9 mouse cellular contexts compared by ENCODE assay signal in genomic region chr6:119428611-119429010, GRCm38 (mm10). TPM values are rescaled to one million over a fixed set of nuclear protein-coding genes. Genes with fewer than 3 reads are reported as not detected.
DNase-seq lines count a peak whose midpoint lies in the region; ATAC-seq and TF ChIP-seq lines count a peak whose summit lies in the region.
"Had no signal": no experiment of that assay in that cellular context is flagged by ENCODE, and none has a peak within 500 bp of the region (broad histone marks: within the 10 kb centered on the region; RNA-seq: fewer than 3 reads in every experiment).

No protein-coding gene starts in this region.

- no peaks in the 10 kb centered on the region for H3K4me1 ChIP-seq in limb, embryonic 11.5 days (ENCODE audit: control insufficient read depth, insufficient read depth, low read length)
- H3K4me1 ChIP-seq in limb, embryonic 10.5 days = no peaks in the 10 kb centered on the region
- no peaks in the 10 kb centered on the region for H3K4me1 ChIP-seq in stomach, postnatal 0 days (replicated peaks; ENCODE audit: control insufficient read depth, insufficient read depth)
- H3K4me1 ChIP-seq: neural tube, embryonic 12.5 days had no signal

- 84% methylated on average over 3 of the region's 3 CpGs for WGBS in limb, embryonic 11.5 days
- WGBS in limb, embryonic 10.5 days = 88% methylated on average over 3 of the region's 3 CpGs
- 88% methylated on average over 3 of the region's 3 CpGs for WGBS in stomach, postnatal 0 days

- no peak for TF ChIP-seq EP300 in stomach, postnatal 0 days (optimal IDR thresholded peaks at IDR 0.05)

- no peak overlapping the region for H3K27ac ChIP-seq in limb, embryonic 11.5 days (replicated peaks; ENCODE audit: low read depth, low read length)
- no peak overlapping the region for H3K27ac ChIP-seq in limb, embryonic 10.5 days
- H3K27ac ChIP-seq in stomach, postnatal 0 days (replicated peaks) = no peak overlapping the region
- H3K27ac ChIP-seq: neural tube, embryonic 12.5 days had no signal

- no peak overlapping the region for H3K4me3 ChIP-seq in limb, embryonic 11.5 days (ENCODE audit: low read depth, low read length)
- H3K4me3 ChIP-seq in limb, embryonic 10.5 days = no peak overlapping the region
- H3K4me3 ChIP-seq in stomach, postnatal 0 days (ENCODE audit: low read depth, low read length) = no peak overlapping the region
- H3K4me3 ChIP-seq: neural tube, embryonic 12.5 days had no signal

- H3K9me3 ChIP-seq in limb, embryonic 11.5 days (ENCODE audit: control insufficient read depth, low read length) = no peaks in the 10 kb centered on the region
- no peaks in the 10 kb centered on the region for H3K9me3 ChIP-seq in limb, embryonic 10.5 days (replicated peaks)
- H3K9me3 ChIP-seq in stomach, postnatal 0 days (ENCODE audit: control insufficient read depth, low read length) = no peaks in the 10 kb centered on the region

- no peak overlapping the region for H3K9ac ChIP-seq in limb, embryonic 11.5 days (ENCODE audit: low read length)
- H3K9ac ChIP-seq in stomach, postnatal 0 days (ENCODE audit: low read length) = no peak overlapping the region
- H3K9ac ChIP-seq: neural tube, embryonic 12.5 days had no signal

- peak; percentile 62 for DNase-seq in CD4-positive, CD25-positive, alpha-beta regulatory T cell, adult 2 months (ENCODE audit: low read depth, low spot score)
- peak; percentile 41 for DNase-seq in limb, embryonic 11.5 days (ENCODE audit: low spot score)
- DNase-seq in limb, embryonic 10.5 days (ENCODE audit: low spot score) = no peak
- peak; percentile 48 to 67 for DNase-seq in kidney, postnatal 25 days
- DNase-seq in stomach, postnatal 0 days (ENCODE audit: low spot score) = no peak
- no peak for DNase-seq in retina, postnatal 1 day
- no peak for DNase-seq in right cerebral cortex, postnatal 36 days (ENCODE audit: low spot score in 2 of 2)

- TF ChIP-seq CTCF in stomach, postnatal 0 days (IDR thresholded peaks at IDR 0.05; ENCODE audit: low read depth) = peak; percentile 55

- ATAC-seq in CD4-positive, CD25-positive, alpha-beta regulatory T cell, adult 4 months = no peak
- ATAC-seq in limb, embryonic 11.5 days (ENCODE audit: insufficient number of reproducible peaks, low FRiP score, low TSS enrichment, low read depth) = no peak
- no peak for ATAC-seq in stomach, postnatal 0 days (ENCODE audit: low FRiP score, low TSS enrichment)

- no peak overlapping the region for H3K4me2 ChIP-seq in limb, embryonic 11.5 days (ENCODE audit: low read depth, severe bottlenecking)
- H3K4me2 ChIP-seq in stomach, postnatal 0 days (replicated peaks; ENCODE audit: low read depth) = no peak overlapping the region
- H3K4me2 ChIP-seq: neural tube, embryonic 12.5 days had no signal

- no peaks in the 10 kb centered on the region for H3K27me3 ChIP-seq in limb, embryonic 11.5 days (ENCODE audit: control insufficient read depth, insufficient read depth, low read length)
- no peaks in the 10 kb centered on the region for H3K27me3 ChIP-seq in limb, embryonic 10.5 days (ENCODE audit: low read depth, poor library complexity, severe bottlenecking)
- H3K27me3 ChIP-seq in stomach, postnatal 0 days (ENCODE audit: control insufficient read depth, insufficient read depth, low read length) = no peaks in the 10 kb centered on the region
- H3K27me3 ChIP-seq: neural tube, embryonic 12.5 days had no signal

- peaks cover 3% of the 10 kb centered on the region; the same call in 1 of the 2 replicates for H3K36me3 ChIP-seq in limb, embryonic 11.5 days (ENCODE audit: control insufficient read depth, insufficient read depth, low read length)
- peaks cover 37% of the 10 kb centered on the region for H3K36me3 ChIP-seq in limb, embryonic 10.5 days
- no peaks in the 10 kb centered on the region for H3K36me3 ChIP-seq in stomach, postnatal 0 days (ENCODE audit: control insufficient read depth, insufficient read depth, low read length)
- H3K36me3 ChIP-seq: neural tube, embryonic 12.5 days had no signal

RNA-seq across cellular contexts. Expression of gene Adipor2, which starts 11.1 kb away (rescaled TPM):
- 10 to 100 TPM in 1 of 2 experiments, 1 to 10 TPM in 1; 7.7 to 10.3 TPM for polyA plus RNA-seq in CD4-positive, CD25-positive, alpha-beta regulatory T cell, adult 4 months (2017; shearing (Covaris generic))
- polyA plus RNA-seq in limb, embryonic 11.5 days (2014; fragmentation: Nextera tagmentation; extraction: Ambion mirVana) = 14.2 and 18.7 TPM in 2 replicates
- polyA plus RNA-seq in limb, embryonic 10.5 days (2016; fragmentation: Nextera tagmentation; extraction: Ambion mirVana) = 27.8 and 29.4 TPM in 2 replicates
- 80.7 and 90.5 TPM in 2 replicates for polyA plus RNA-seq in stomach, postnatal 0 days (2015; fragmentation: Nextera tagmentation; extraction: Ambion mirVana)

RNA-seq across cellular contexts. Expression of gene Fbxl14, which starts 50.9 kb away (rescaled TPM):
- 10 to 100 TPM; 10.7 to 11.3 TPM for polyA plus RNA-seq in CD4-positive, CD25-positive, alpha-beta regulatory T cell, adult 4 months (2017; shearing (Covaris generic))
- polyA plus RNA-seq in limb, embryonic 11.5 days (2014; fragmentation: Nextera tagmentation; extraction: Ambion mirVana) = 5.7 and 6.7 TPM in 2 replicates
- polyA plus RNA-seq in limb, embryonic 10.5 days (2016; fragmentation: Nextera tagmentation; extraction: Ambion mirVana) = 3.0 and 3.5 TPM in 2 replicates
- polyA plus RNA-seq in stomach, postnatal 0 days (2015; fragmentation: Nextera tagmentation; extraction: Ambion mirVana) = 2.9 TPM in 2 replicates

Comparison
In these comparisons a context has a peak if more than half of its experiments do, and no peak if none do; other contexts are left out.
1. DNase-seq: peak in CD4-positive, CD25-positive, alpha-beta regulatory T cell, adult 2 months (single experiment), limb, embryonic 11.5 days (single experiment) and kidney, postnatal 25 days (2 of 2); none in limb, embryonic 10.5 days (single experiment), stomach, postnatal 0 days (single experiment), retina, postnatal 1 day (single experiment) and right cerebral cortex, postnatal 36 days (0 of 2).